Mouse (Mus musculus): ENCODE data around the gene Klhl26. TPM values are rescaled to one million over a fixed set of nuclear protein-coding genes. Genes with fewer than 3 reads are reported as not detected.

Klhl26 gene
- polyA plus RNA-seq, 1 experiment from 2014 or later: 6.7 TPM

DNA sequence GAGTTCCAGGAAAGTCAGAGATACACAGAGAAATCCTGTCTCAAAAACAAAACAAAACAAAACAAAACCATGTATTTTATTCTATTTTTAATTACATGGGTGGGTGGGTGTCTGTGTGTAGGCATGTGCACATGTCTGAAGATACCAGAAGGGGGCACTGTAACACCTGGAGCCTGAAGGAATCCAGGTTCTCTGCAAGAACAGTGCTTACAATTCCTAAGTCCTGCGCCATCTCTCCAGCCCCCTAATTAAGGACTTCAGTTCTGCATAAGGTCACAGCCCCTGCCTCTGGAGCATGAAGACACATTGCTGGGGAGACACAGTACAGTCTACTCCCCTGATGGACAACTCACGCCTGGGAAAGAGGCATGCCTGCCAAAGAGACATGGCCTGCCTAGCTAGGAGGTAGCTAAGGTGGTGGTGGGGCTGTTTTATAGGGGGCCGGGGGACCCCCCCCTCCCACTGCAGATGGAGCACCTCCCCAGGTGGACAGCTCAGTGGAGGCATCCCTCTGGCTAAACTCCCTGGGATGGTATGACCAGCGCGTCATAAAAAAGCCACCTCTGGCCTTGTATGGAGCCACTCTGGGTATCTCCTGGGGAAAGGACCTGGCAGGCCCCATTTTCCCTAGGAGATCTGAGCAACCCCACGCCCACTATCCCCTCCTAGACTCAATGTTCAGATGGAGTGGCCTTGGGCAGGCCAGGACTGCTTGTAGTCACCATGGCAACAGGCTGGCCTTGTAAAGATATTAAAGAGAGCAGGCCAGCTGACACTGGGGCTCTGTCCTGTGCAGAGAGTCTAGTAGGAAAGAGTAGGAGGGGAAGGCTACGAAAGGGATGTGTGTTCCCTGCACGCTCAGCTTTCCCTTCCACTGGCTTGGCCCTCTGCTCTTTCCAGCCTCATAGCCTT, 61.0 kb downstream of the Klhl26 start:
- Histone ChIP-seq H3K4me3 (replicated peaks) (no peak overlapping the region), H3K36me3 (no peaks in the 10 kb centered on the region; the same call in 1 of the 2 replicates), H3K9ac (peak overlapping the region; percentile 46), H3K27ac (peak overlapping the region; percentile 91), H3K4me1 (replicated peaks) (peaks cover 96% of the 10 kb centered on the region), H3K4me2 (peak overlapping the region; percentile 55; the same call in 1 of the 2 replicates), H3K27me3 (no peaks in the 10 kb centered on the region), H3K9me3 (replicated peaks) (no peaks in the 10 kb centered on the region)
- WGBS (ENCODE audit: insufficient replicate concordance): 69% methylated on average over 8 of the region's 8 CpGs
- ATAC-seq (ENCODE audit: low read depth) (no peak), DNase-seq (no peak)

DNA sequence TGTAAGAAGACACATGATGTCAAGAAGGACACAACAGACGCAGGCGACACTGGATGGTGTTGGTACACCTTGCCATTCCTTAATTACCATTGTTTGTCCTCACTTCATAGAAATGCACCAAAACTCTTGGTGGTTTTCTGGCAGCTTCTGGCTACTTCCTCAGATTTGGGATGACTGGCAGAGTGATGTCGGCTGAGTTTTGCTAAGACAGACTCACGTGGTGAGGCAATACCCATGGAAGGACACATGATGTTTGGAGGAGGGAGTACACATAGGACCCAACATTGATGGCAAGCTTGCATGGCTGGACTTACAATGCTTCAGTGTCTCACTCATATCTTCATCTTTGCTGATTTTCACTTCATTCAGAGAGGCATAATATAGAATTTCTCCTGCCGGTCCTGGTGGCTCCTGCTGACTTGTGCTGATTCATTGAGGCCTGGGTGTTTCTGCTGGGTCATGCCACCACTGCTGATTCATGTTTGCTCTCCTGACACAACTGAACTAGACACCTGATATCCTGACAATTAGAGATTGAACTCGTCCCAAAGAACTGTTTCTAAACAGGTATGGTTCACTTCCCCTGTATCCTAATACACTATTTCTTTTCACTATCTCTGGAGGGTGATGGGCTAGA, 62.3 kb downstream of the Klhl26 start:
- H3K9ac ChIP-seq: peak overlapping the region; percentile 54
- H3K9me3 ChIP-seq (replicated peaks): no peaks in the 10 kb centered on the region
- no peaks in the 10 kb centered on the region for H3K27me3 ChIP-seq
- H3K4me2 ChIP-seq: peak overlapping the region; percentile 55
- H3K4me1 ChIP-seq (replicated peaks): peaks cover 86% of the 10 kb centered on the region
- ATAC-seq (ENCODE audit: low read depth) (peak; percentile 70), DNase-seq (peak; percentile 61)
- H3K27ac ChIP-seq: peak overlapping the region; percentile 91
- peak overlapping the region; percentile 35 for H3K4me3 ChIP-seq (replicated peaks)
- no peaks in the 10 kb centered on the region; the same call in 1 of the 2 replicates for H3K36me3 ChIP-seq
- 53% methylated on average over 6 of the region's 6 CpGs for WGBS (ENCODE audit: insufficient replicate concordance)

DNA sequence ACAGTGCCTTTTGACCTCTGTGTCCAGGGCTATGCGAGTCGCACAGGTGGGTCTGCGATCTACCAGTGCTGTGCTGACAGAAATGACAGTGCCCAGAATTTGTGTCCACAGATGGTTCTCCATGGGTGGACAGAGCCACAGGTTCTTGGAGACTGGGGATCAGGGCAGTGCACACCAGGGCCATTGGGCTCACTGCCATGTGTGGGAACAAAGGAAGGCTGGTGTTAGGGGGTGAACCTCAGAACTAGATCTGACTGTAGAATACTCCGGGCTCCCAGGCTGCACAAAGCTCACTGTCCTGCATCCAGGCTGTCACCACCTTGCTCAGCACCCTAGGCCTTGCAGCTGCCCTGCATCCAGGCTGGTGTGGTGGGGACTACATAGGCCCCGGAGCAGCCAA, 66.5 kb downstream of the Klhl26 start:
- ATAC-seq (ENCODE audit: low read depth) (no peak), DNase-seq (no peak)
- Histone ChIP-seq H3K9ac (no peak overlapping the region), H3K4me3 (replicated peaks) (no peak overlapping the region), H3K27me3 (no peaks in the 10 kb centered on the region), H3K4me2 (no peak overlapping the region), H3K27ac (0 out of 2 replicates have a peak overlapping the region, but pooled peaks have one; percentile 91), H3K36me3 (no peaks in the 10 kb centered on the region; the same call in 1 of the 2 replicates), H3K9me3 (replicated peaks) (no peaks in the 10 kb centered on the region), H3K4me1 (replicated peaks) (peaks cover 71% of the 10 kb centered on the region)
- WGBS (ENCODE audit: insufficient replicate concordance): 85% methylated on average over 5 of the region's 5 CpGs

DNA sequence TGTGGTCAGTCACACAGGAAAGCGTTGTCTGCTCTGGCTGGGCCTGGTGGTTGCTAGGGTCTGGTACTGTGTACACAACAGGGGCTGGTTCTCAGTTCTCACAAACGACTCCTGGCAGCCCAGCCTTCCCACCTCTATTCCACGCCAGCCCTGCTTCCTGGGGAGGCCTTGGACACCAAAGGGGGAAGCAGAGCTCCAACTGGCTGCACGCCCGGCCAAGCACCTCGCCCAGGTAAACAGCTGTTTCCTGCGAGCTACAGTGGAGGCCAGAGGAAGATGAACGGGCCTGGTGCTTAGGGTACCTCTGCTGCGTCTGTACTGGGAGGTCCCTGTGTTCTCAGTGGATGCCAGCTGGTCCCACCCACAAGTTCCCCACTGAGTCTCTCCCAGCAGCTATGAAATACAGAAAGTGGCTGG, 67.3 kb downstream of the Klhl26 start:
- ATAC-seq (ENCODE audit: low read depth): no peak
- Histone ChIP-seq H3K9me3 (replicated peaks) (no peaks in the 10 kb centered on the region), H3K4me2 (no peak overlapping the region), H3K27ac (no peak overlapping the region; the same call in 1 of the 2 replicates), H3K27me3 (no peaks in the 10 kb centered on the region), H3K4me3 (replicated peaks) (no peak overlapping the region), H3K4me1 (replicated peaks) (peaks cover 74% of the 10 kb centered on the region), H3K36me3 (peaks cover 1% of the 10 kb centered on the region; the same call in 1 of the 2 replicates), H3K9ac (no peak overlapping the region)
- DNase-seq: no peak
- 64% methylated on average over 9 of the region's 9 CpGs for WGBS (ENCODE audit: insufficient replicate concordance)

DNA sequence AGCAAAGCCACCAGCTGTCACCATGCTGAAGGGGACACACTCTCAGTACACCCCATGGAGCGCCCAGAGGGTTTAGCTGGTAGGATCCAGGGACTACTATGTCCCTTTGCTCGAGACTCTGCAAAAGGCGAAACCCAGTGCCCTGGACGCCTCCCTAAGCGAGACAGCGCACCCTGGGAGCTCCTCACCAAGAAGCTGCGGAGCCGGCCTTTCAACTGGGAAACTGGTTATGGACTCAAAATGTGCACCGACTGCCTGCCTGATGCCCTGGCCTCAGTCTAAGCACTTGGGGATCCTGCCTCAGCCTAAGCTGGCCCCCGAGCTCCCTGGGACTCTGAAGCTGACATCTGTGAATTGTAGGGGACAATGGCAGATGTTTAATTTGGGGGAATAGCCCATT, 67.7 kb downstream of the Klhl26 start:
- no peak overlapping the region for H3K27ac ChIP-seq
- WGBS (ENCODE audit: insufficient replicate concordance): 86% methylated on average over 10 of the region's 10 CpGs
- ATAC-seq (ENCODE audit: low read depth): no peak
- no peaks in the 10 kb centered on the region for H3K27me3 ChIP-seq
- peaks cover 71% of the 10 kb centered on the region for H3K4me1 ChIP-seq (replicated peaks)
- H3K4me2 ChIP-seq: no peak overlapping the region
- H3K36me3 ChIP-seq: peaks cover 6% of the 10 kb centered on the region
- no peak overlapping the region for H3K9ac ChIP-seq
- no peak overlapping the region for H3K4me3 ChIP-seq (replicated peaks)
- DNase-seq: no peak
- no peaks in the 10 kb centered on the region for H3K9me3 ChIP-seq (replicated peaks)

DNA sequence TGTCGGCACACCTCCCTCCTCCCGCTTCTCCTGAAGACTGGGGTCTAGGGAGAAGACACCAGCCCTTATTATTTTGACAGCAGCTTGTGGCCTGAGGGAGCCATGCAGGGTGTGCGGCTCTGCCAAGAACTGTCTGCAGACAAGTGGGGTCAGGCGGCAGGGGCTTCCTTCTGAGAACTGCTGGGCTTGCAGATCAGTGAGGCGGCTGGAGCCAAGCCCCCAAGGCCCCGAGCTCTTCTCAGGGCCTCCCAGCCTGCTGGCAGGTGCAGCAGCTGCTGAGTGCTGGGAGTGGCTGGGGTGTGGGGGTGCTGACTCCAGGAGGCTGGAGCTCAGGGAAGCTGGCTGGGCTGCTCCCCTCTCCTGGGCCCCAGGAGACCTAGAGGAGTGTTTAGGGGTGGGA, 68.5 kb downstream of the Klhl26 start:
- no peak for DNase-seq
- ATAC-seq (ENCODE audit: low read depth): no peak
- no peak overlapping the region for H3K9ac ChIP-seq
- peaks cover 8% of the 10 kb centered on the region for H3K36me3 ChIP-seq
- no peaks in the 10 kb centered on the region for H3K27me3 ChIP-seq
- no peak overlapping the region for H3K4me2 ChIP-seq
- no peak overlapping the region for H3K4me3 ChIP-seq (replicated peaks)
- 75% methylated on average over 6 of the region's 6 CpGs for WGBS (ENCODE audit: insufficient replicate concordance)
- H3K9me3 ChIP-seq (replicated peaks): no peaks in the 10 kb centered on the region
- peaks cover 64% of the 10 kb centered on the region for H3K4me1 ChIP-seq (replicated peaks)
- no peak overlapping the region; the same call in 1 of the 2 replicates for H3K27ac ChIP-seq

DNA sequence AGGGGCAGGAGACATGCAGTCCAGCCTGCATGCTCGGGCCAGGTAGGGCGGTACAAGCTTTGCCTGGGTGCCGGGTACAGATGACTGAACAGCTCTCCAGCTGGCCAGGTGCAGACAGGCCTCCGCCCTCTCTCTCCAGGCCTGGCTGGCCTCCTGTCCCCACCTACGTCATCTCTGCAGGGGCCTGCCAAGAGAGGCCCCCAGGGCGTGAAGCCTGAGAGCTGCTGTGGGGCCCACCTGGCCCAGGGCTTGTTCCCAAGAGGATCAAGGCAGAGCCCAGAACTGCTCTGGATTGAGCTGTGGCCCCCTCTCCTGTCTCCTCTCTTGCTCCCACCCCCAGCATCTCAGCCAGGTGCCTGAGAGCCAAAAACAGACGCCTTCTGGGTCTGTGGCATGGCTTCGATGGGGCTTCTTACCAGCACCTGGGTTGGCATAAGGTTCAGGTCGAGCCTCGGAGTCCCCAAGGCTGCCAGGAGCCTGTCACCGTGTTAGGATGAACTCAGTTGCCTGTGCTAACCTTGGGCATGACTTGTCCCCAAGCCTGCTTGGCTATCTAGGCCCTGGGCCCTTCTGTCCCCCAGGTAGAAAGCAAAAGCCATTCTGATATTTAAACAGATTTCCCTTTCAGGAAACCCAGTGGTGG, 70.2 kb downstream of the Klhl26 start:
- Histone ChIP-seq H3K9ac (no peak overlapping the region), H3K9me3 (replicated peaks) (no peaks in the 10 kb centered on the region), H3K36me3 (peaks cover 9% of the 10 kb centered on the region; the same call in 1 of the 2 replicates), H3K4me3 (replicated peaks) (no peak overlapping the region), H3K27ac (peak overlapping the region; percentile 14; the same call in 1 of the 2 replicates), H3K27me3 (no peaks in the 10 kb centered on the region), H3K4me1 (replicated peaks) (peaks cover 46% of the 10 kb centered on the region), H3K4me2 (no peak overlapping the region)
- no peak for ATAC-seq (ENCODE audit: low read depth)
- 78% methylated on average over 11 of the region's 11 CpGs for WGBS (ENCODE audit: insufficient replicate concordance)
- no peak for DNase-seq

DNA sequence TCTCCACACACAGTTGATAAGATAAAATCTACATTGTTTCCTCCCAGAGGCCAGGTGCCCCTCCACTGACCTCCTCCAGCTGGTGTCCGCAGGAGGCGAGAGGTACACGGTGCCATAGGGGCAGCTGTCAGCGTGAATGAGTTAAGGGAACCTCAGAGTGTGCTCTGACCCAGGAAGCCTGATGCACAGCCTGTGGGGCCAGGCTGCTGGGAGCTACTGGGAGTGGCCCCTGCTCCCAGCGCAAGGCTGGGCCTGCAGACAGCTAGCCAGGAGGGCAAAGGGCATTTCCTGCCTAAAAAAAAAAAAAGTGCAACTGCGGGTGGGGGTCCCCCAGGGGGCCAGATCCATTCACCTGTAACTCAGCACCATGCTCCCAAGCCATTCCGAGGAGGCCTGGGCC, 71.6 kb downstream of the Klhl26 start:
- H3K4me1 ChIP-seq (replicated peaks): peaks cover 35% of the 10 kb centered on the region
- WGBS (ENCODE audit: insufficient replicate concordance): 53% methylated on average over 7 of the region's 7 CpGs
- DNase-seq: no peak
- ATAC-seq (ENCODE audit: low read depth): peak; percentile 58
- no peak overlapping the region; the same call in 1 of the 2 replicates for H3K27ac ChIP-seq
- H3K27me3 ChIP-seq: no peaks in the 10 kb centered on the region
- no peak overlapping the region for H3K9ac ChIP-seq
- no peaks in the 10 kb centered on the region for H3K9me3 ChIP-seq (replicated peaks)
- peaks cover 12% of the 10 kb centered on the region; the same call in 1 of the 2 replicates for H3K36me3 ChIP-seq
- H3K4me2 ChIP-seq: no peak overlapping the region
- no peak overlapping the region for H3K4me3 ChIP-seq (replicated peaks)

DNA sequence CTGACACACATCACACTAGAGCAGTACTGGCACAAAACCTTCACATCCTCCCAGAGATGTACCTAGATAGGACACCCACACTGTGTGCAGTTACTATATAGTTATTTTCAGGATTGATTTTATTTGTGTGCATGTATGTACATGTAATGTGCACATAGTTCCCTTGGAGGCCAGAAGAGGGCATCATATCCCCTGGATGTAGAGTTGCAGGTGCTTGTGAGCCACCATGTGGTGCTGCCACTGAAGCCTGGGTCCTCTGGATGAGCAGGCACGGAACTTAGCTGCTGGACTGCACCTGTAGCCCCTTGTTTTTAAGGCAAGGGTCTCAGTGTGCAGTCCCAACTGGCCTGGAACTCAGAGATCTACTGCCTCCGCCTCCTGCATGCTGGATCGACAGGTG, 72.6 kb downstream of the Klhl26 start:
- Histone ChIP-seq H3K9me3 (replicated peaks) (no peaks in the 10 kb centered on the region), H3K27me3 (no peaks in the 10 kb centered on the region), H3K36me3 (peaks cover 12% of the 10 kb centered on the region; the same call in 1 of the 2 replicates), H3K4me1 (replicated peaks) (peaks cover 35% of the 10 kb centered on the region), H3K9ac (no peak overlapping the region), H3K4me3 (replicated peaks) (no peak overlapping the region), H3K27ac (no peak overlapping the region), H3K4me2 (no peak overlapping the region)
- DNase-seq (no peak), ATAC-seq (ENCODE audit: low read depth) (no peak)
- 77% methylated on average over 3 of the region's 3 CpGs for WGBS (ENCODE audit: insufficient replicate concordance)
